Mouse (Mus musculus): Measurements from ENCODE around the gene Csnk2a1. TPM values are rescaled to one million over a fixed set of nuclear protein-coding genes. Genes with fewer than 3 reads are reported as not detected.

The Csnk2a1 gene
- polyA plus RNA-seq, 1 experiment from 2014 or later: 62.4 TPM

GRCm38 (mm10) chr2:152223521-152224300 is 2.9 kb upstream of the Csnk2a1 start:
- no peaks in the 10 kb centered on the region for H3K36me3 ChIP-seq (ENCODE audit: insufficient read depth, low read length)

GRCm38 (mm10) chr2:152225536-152225935 is 1.1 kb upstream of the Csnk2a1 start:
- 78% methylated on average over 7 of the region's 7 CpGs for WGBS
- Histone ChIP-seq H3K27me3 (replicated peaks; ENCODE audit: insufficient read depth, low read length) (no peaks in the 10 kb centered on the region), H3K4me3 (ENCODE audit: low read depth, low read length) (no peak overlapping the region), H3K9me3 (ENCODE audit: low read length) (no peaks in the 10 kb centered on the region), H3K36me3 (ENCODE audit: insufficient read depth, low read length) (no peaks in the 10 kb centered on the region), H3K9ac (replicated peaks; ENCODE audit: low read depth) (no peak overlapping the region), H3K27ac (ENCODE audit: low read length) (no peak overlapping the region), H3K4me1 (ENCODE audit: insufficient read depth, low read depth, low read length) (peaks cover 4% of the 10 kb centered on the region; the same call in 1 of the 2 replicates), H3K4me2 (replicated peaks; ENCODE audit: low read depth, low read length) (no peak overlapping the region)
- ATAC-seq (no peak), DNase-seq (ENCODE audit: low spot score) (no peak)
- no peak for TF ChIP-seq EP300 (IDR thresholded peaks at IDR 0.05)
- no peak for TF ChIP-seq CTCF (IDR thresholded peaks at IDR 0.05)

More at GRCm38 (mm10) chr2:152223521-152224300, 2.9 kb upstream of the Csnk2a1 start:
- DNase-seq (ENCODE audit: low spot score) (no peak), ATAC-seq (no peak)
- Histone ChIP-seq H3K9ac (replicated peaks; ENCODE audit: low read depth) (no peak overlapping the region), H3K4me1 (ENCODE audit: insufficient read depth, low read depth, low read length) (peaks cover 4% of the 10 kb centered on the region; the same call in 1 of the 2 replicates), H3K4me3 (ENCODE audit: low read depth, low read length) (no peak overlapping the region), H3K27me3 (replicated peaks; ENCODE audit: insufficient read depth, low read length) (no peaks in the 10 kb centered on the region), H3K9me3 (ENCODE audit: low read length) (no peaks in the 10 kb centered on the region), H3K4me2 (replicated peaks; ENCODE audit: low read depth, low read length) (no peak overlapping the region), H3K27ac (ENCODE audit: low read length) (no peak overlapping the region)
- TF ChIP-seq EP300 (IDR thresholded peaks at IDR 0.05): no peak
- no peak for TF ChIP-seq CTCF (IDR thresholded peaks at IDR 0.05)
- WGBS: 66% methylated on average over 8 of the region's 8 CpGs

DNA sequence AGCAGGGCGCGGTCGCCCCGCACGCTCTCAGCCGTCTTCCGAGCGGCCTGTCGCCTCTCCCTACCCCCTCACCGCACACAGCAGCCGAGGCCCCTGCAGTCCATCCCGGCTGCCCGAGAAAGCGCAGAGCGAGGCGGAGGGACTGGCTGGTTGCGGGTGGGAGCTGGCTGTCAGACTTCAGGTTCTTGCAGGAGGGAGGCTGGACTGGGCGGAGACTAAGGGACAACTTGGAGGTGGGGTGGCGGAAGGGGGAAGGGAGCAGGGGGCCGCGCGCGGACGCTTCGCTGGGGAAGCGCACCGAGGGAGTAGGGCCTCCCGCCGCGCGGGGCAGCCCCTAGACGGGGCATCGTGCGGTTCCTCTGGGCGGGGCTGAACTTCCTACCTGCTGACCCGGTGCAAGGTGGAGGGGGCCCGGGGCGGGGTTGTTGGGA is 427 bp downstream of the Csnk2a1 start:
- Histone ChIP-seq H3K9ac (replicated peaks; ENCODE audit: low read depth) (peak overlapping the region; percentile 92), H3K4me1 (ENCODE audit: insufficient read depth, low read depth, low read length) (peaks cover 4% of the 10 kb centered on the region; the same call in 1 of the 2 replicates), H3K36me3 (ENCODE audit: insufficient read depth, low read length) (no peaks in the 10 kb centered on the region)

DNA sequence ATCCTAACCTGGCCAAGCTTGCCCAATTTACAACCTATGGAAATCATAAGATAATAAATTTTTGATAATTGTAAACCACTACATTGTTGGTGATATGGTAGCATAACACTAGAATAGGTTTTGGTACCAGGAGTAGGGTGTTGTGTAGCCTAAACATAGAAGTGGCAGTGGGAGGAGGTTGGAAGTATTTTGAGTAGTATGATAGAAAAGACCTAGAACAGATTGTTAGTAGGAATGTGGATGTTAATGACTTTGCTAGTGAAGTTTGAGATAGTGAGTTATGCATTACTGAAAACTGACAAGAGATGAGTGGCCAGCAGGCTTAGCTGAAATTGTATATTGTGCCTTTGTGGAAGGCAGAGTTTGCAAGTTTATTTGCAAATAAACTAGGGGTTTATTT is 3.4 kb downstream of the Csnk2a1 start:
- no peak for TF ChIP-seq EP300 (IDR thresholded peaks at IDR 0.05)
- no peak for TF ChIP-seq CTCF (IDR thresholded peaks at IDR 0.05)
- no peak overlapping the region for H3K9ac ChIP-seq (replicated peaks; ENCODE audit: low read depth)
- DNase-seq (ENCODE audit: low spot score) (no peak), ATAC-seq (no peak)
- no peaks in the 10 kb centered on the region for H3K36me3 ChIP-seq (ENCODE audit: insufficient read depth, low read length)
- no peak overlapping the region for H3K4me3 ChIP-seq (ENCODE audit: low read depth, low read length)
- no peaks in the 10 kb centered on the region for H3K9me3 ChIP-seq (ENCODE audit: low read length)
- no peak overlapping the region for H3K27ac ChIP-seq (ENCODE audit: low read length)
- H3K4me2 ChIP-seq (replicated peaks; ENCODE audit: low read depth, low read length): no peak overlapping the region
- no peaks in the 10 kb centered on the region for H3K27me3 ChIP-seq (replicated peaks; ENCODE audit: insufficient read depth, low read length)
- peaks cover 4% of the 10 kb centered on the region; the same call in 1 of the 2 replicates for H3K4me1 ChIP-seq (ENCODE audit: insufficient read depth, low read depth, low read length)

More for the DNA sequence above, 427 bp downstream of the Csnk2a1 start:
- under 1% methylated on average over 32 of the region's 38 CpGs for WGBS
- H3K9me3 ChIP-seq (ENCODE audit: low read length): no peaks in the 10 kb centered on the region
- TF ChIP-seq EP300 (IDR thresholded peaks at IDR 0.05) (no peak), CTCF (IDR thresholded peaks at IDR 0.05) (no peak)
- ATAC-seq (peak; percentile 72), DNase-seq (ENCODE audit: low spot score) (peak; percentile 84)
- H3K4me3 ChIP-seq (ENCODE audit: low read depth, low read length): peak overlapping the region; percentile 86
- H3K4me2 ChIP-seq (replicated peaks; ENCODE audit: low read depth, low read length): peak overlapping the region; percentile 87
- H3K27me3 ChIP-seq (replicated peaks; ENCODE audit: insufficient read depth, low read length): no peaks in the 10 kb centered on the region
- peak overlapping the region; percentile 97 for H3K27ac ChIP-seq (ENCODE audit: low read length)

GRCm38 (mm10) chr2:152237926-152238325 is 11.3 kb downstream of the Csnk2a1 start:
- ATAC-seq (no peak), DNase-seq (ENCODE audit: low spot score) (no peak)
- H3K27ac ChIP-seq (ENCODE audit: low read length): no peak overlapping the region
- H3K4me1 ChIP-seq (ENCODE audit: insufficient read depth, low read depth, low read length): no peaks in the 10 kb centered on the region
- no peaks in the 10 kb centered on the region for H3K27me3 ChIP-seq (replicated peaks; ENCODE audit: insufficient read depth, low read length)
- WGBS: 63% methylated on average over 1 of the region's 1 CpGs
- H3K4me3 ChIP-seq (ENCODE audit: low read depth, low read length): no peak overlapping the region
- no peak overlapping the region for H3K9ac ChIP-seq (replicated peaks; ENCODE audit: low read depth)
- no peak overlapping the region for H3K4me2 ChIP-seq (replicated peaks; ENCODE audit: low read depth, low read length)
- no peaks in the 10 kb centered on the region for H3K9me3 ChIP-seq (ENCODE audit: low read length)
- no peaks in the 10 kb centered on the region; the same call in 1 of the 2 replicates for H3K36me3 ChIP-seq (ENCODE audit: insufficient read depth, low read length)
- TF ChIP-seq CTCF (IDR thresholded peaks at IDR 0.05) (no peak), EP300 (IDR thresholded peaks at IDR 0.05) (no peak)

DNA sequence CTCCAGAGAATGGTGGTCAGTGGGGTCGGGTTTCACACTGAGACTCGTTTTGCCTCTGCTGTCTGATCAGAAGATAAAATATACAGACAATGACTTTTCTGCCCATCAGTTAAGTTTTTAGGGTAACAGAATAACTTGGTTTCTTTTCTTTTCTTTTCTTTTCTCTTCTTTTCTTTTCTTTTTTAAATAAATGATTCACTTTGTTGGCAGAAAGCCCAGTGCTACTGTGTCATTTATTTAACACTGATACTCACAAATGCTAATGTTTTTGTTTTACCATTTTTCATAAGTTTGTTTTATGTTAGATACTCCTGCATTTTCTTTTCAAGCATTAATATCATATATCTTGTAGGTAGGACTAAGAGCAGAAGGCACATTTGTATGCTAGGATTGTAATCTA is 13.9 kb downstream of the Csnk2a1 start:
- H3K9ac ChIP-seq (replicated peaks; ENCODE audit: low read depth): no peak overlapping the region
- ATAC-seq: no peak
- H3K4me3 ChIP-seq (ENCODE audit: low read depth, low read length): no peak overlapping the region
- no peak for TF ChIP-seq CTCF (IDR thresholded peaks at IDR 0.05)
- no peak for TF ChIP-seq EP300 (IDR thresholded peaks at IDR 0.05)
- no peaks in the 10 kb centered on the region for H3K27me3 ChIP-seq (replicated peaks; ENCODE audit: insufficient read depth, low read length)
- H3K36me3 ChIP-seq (ENCODE audit: insufficient read depth, low read length): no peaks in the 10 kb centered on the region; the same call in 1 of the 2 replicates
- DNase-seq (ENCODE audit: low spot score): peak; percentile 10
- no peak overlapping the region for H3K27ac ChIP-seq (ENCODE audit: low read length)
- 30% methylated on average over 2 of the region's 2 CpGs for WGBS
- H3K4me2 ChIP-seq (replicated peaks; ENCODE audit: low read depth, low read length): no peak overlapping the region
- H3K4me1 ChIP-seq (ENCODE audit: insufficient read depth, low read depth, low read length): no peaks in the 10 kb centered on the region
- H3K9me3 ChIP-seq (ENCODE audit: low read length): no peaks in the 10 kb centered on the region

Data from lung, postnatal 0 days (tissue).